In the genomic region with DNA sequence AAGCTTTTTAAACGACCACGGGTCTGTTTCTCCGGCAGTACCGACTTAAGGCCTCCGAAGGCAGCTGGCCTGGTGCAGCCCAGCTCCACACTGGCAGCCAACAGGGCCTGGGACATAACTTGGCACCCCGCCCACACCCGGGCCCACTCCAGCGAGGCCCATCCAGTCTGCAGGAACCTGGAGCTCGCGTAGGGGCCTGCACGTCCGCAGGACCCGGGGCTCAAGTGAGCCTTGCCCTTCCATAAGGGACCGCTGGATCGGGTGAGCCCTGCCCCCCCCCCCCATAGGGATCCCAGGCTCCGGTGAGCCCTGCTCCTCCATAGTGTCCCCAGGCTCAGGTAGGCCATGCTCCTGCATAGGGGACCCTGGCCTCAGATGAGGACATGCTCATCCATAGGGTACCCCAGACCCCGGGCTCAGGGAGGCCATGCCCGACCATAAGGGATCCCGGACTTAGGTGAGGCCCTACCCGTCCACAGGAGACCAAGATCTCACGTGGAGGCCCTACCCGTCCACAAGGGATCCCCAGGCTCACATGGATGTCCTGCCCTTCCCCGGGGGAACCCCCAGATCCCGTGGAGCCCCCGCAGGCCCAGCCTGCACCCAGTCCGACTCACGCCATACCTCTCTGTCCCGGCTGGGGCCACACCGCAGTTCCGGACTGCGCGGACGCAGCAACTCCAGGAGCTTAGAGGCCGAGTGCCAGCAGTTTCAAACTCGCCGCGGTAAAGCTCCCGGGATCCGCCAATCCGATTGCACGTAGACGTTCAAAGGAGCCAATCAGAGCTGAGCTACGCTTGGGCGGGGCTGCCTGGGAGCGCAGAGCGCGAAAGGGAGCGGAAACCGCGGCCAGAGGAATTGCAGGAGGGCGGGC, we compare ENCODE assay signal across 8 mouse cellular contexts. TPM values are rescaled to one million over a fixed set of nuclear protein-coding genes. Genes with fewer than 3 reads are reported as not detected.
DNase-seq lines count a peak whose midpoint lies in the region; ATAC-seq lines count a peak whose summit lies in the region.

TSS of gene Cdk1 (minus strand) at position 727 of the 874 bp plus-strand sequence.

- ATAC-seq in hindbrain, embryonic 11.5 days (ENCODE audit: low FRiP score) = peak; percentile 97

- no peaks in the 10 kb centered on the region for H3K27me3 ChIP-seq in hindbrain, embryonic 11.5 days (ENCODE audit: control insufficient read depth, insufficient read depth, low read length)

- peak within 1 kb of the TSS; percentile 76 for H3K9ac ChIP-seq in hindbrain, embryonic 11.5 days (ENCODE audit: low read depth, low read length)

- peak within 1 kb of the TSS; percentile 60 for H3K4me2 ChIP-seq in hindbrain, embryonic 11.5 days (replicated peaks; ENCODE audit: low read depth, low read length)

- H3K4me1 ChIP-seq in hindbrain, embryonic 11.5 days (replicated peaks; ENCODE audit: control insufficient read depth, insufficient read depth, low read length) = peaks cover 6% of the 10 kb centered on the region

- under 1% methylated on average over 49 of the region's 51 CpGs for WGBS in hindbrain, embryonic 11.5 days

- H3K27ac ChIP-seq in hindbrain, embryonic 11.5 days (ENCODE audit: low read depth, low read length) = peak within 1 kb of the TSS; percentile 54; the same call in 1 of the 2 replicates

- H3K9me3 ChIP-seq in hindbrain, embryonic 11.5 days (ENCODE audit: control insufficient read depth, low read length) = no peaks in the 10 kb centered on the region

- H3K36me3 ChIP-seq in hindbrain, embryonic 11.5 days (ENCODE audit: control insufficient read depth, insufficient read depth, low read length) = 0 out of 2 replicates have a peak, but pooled peaks cover 3% of the 10 kb centered on the region

- DNase-seq in MN1 (ENCODE audit: low spot score) = peak; percentile 98
- peak; percentile 94 for DNase-seq in cerebellum, adult 9-10 months
- DNase-seq in frontal cortex, adult 2 months (ENCODE audit: extremely low spot score in 1 of 2, low spot score in 1 of 2) = peak; percentile 81 to 96
- DNase-seq in hindbrain, embryonic 11.5 days (ENCODE audit: low spot score) = peak; percentile 97
- peak; percentile 95 to 96 for DNase-seq in layer of hippocampus, postnatal 10 days (ENCODE audit: low spot score in 2 of 2)
- DNase-seq in lung, postnatal 10 days = peak; percentile 98
- peak; percentile 96 for DNase-seq in ovary, postnatal 36 days (ENCODE audit: low spot score)
- DNase-seq in thymus, postnatal 25 days = peak; percentile 94

- H3K4me3 ChIP-seq in hindbrain, embryonic 11.5 days (ENCODE audit: low read depth, low read length) = peak within 1 kb of the TSS; percentile 89

RNA-seq across cellular contexts. Expression of gene Cdk1, which starts in this region (rescaled TPM):
- polyA plus RNA-seq in frontal cortex, adult 2 months (2012; rRNA removed) = 2.0 and 2.2 TPM in 2 replicates
- polyA plus RNA-seq in hindbrain, embryonic 11.5 days (2014; fragmentation: Nextera tagmentation; extraction: Ambion mirVana) = 348 and 387 TPM in 2 replicates
- total RNA-seq in layer of hippocampus, postnatal 10 days (2021) = 10 to 100 TPM in 1 of 2 experiments, 1 to 10 TPM in 1; 6.4 to 12.1 TPM

Comparison
In these comparisons a context has a peak if more than half of its experiments do, and no peak if none do; other contexts are left out.
1. Peak in every context shown above with its lines: DNase-seq, ATAC-seq, H3K4me3 ChIP-seq and H3K27ac ChIP-seq.
2. RNA of gene Cdk1 (polyA plus RNA-seq): 348 to 387 TPM in hindbrain, embryonic 11.5 days; 2.0 to 2.2 TPM in frontal cortex, adult 2 months; every median in the first group is over 100 times any median in the second.